8 mouse cellular contexts compared by ENCODE assay signal in genomic region chr15:52458782-52459181, GRCm38 (mm10).
DNase-seq lines count a peak whose midpoint lies in the region; ATAC-seq and TF ChIP-seq lines count a peak whose summit lies in the region.

No protein-coding gene starts in this region.

- H3K9ac ChIP-seq in embryonic facial prominence, embryonic 11.5 days (replicated peaks; ENCODE audit: low read length): no peak overlapping the region
- H3K9ac ChIP-seq in kidney, embryonic 16.5 days (replicated peaks; ENCODE audit: low read length): no peak overlapping the region
- no peak overlapping the region for H3K9ac ChIP-seq in liver, adult 2 months (ENCODE audit: low read depth, low read length)
- no peak overlapping the region for H3K9ac ChIP-seq in neural tube, embryonic 12.5 days

- ATAC-seq in embryonic facial prominence, embryonic 11.5 days (replicated peaks; ENCODE audit: insufficient number of reproducible peaks, low FRiP score, low TSS enrichment, low read depth): peak; percentile 82
- ATAC-seq in kidney, embryonic 16.5 days (ENCODE audit: low FRiP score, low TSS enrichment): peak; percentile 91
- ATAC-seq in neural tube, embryonic 12.5 days (ENCODE audit: low FRiP score, low read depth): peak; percentile 93

- no peak overlapping the region for H3K4me3 ChIP-seq in embryonic facial prominence, embryonic 11.5 days (ENCODE audit: low read depth, low read length)
- H3K4me3 ChIP-seq in kidney, embryonic 16.5 days (ENCODE audit: low read length): no peak overlapping the region
- H3K4me3 ChIP-seq in liver, adult 2 months (ENCODE audit: insufficient read depth, low read depth, low read length): no peak overlapping the region
- H3K4me3 ChIP-seq in neural tube, embryonic 12.5 days: no peak overlapping the region
- no peak overlapping the region for H3K4me3 ChIP-seq in testis, adult 2 months (ENCODE audit: control insufficient read depth, low read depth, low read length)

- no peak overlapping the region for H3K4me2 ChIP-seq in embryonic facial prominence, embryonic 11.5 days (ENCODE audit: low read depth, low read length)
- H3K4me2 ChIP-seq in kidney, embryonic 16.5 days (replicated peaks; ENCODE audit: low read depth, low read length): no peak overlapping the region
- H3K4me2 ChIP-seq in neural tube, embryonic 12.5 days (replicated peaks): 0 out of 2 replicates have a peak overlapping the region, but pooled peaks have one; percentile 22

- peak; percentile 93 for TF ChIP-seq CTCF in liver, adult 2 months (IDR thresholded peaks at IDR 0.05; ENCODE audit: low read depth, low read length)
- peak; percentile 84; the same call in 1 of the 2 replicates for TF ChIP-seq CTCF in testis, adult 2 months (IDR thresholded peaks at IDR 0.05; ENCODE audit: control insufficient read depth, insufficient read depth, insufficient replicate concordance, low read depth, low read length)

- H3K4me1 ChIP-seq in embryonic facial prominence, embryonic 11.5 days (ENCODE audit: control insufficient read depth, insufficient read depth, low read length): no peaks in the 10 kb centered on the region
- peaks cover 10% of the 10 kb centered on the region for H3K4me1 ChIP-seq in kidney, embryonic 16.5 days (ENCODE audit: insufficient read depth, low read length)
- no peaks in the 10 kb centered on the region for H3K4me1 ChIP-seq in liver, adult 2 months (ENCODE audit: control insufficient read depth, insufficient read depth, low read length)
- H3K4me1 ChIP-seq in neural tube, embryonic 12.5 days: 0 out of 2 replicates have a peak, but pooled peaks cover 3% of the 10 kb centered on the region
- no peaks in the 10 kb centered on the region for H3K4me1 ChIP-seq in testis, adult 2 months (ENCODE audit: control insufficient read depth, insufficient read depth, low read length)

- no peaks in the 10 kb centered on the region for H3K9me3 ChIP-seq in embryonic facial prominence, embryonic 11.5 days (replicated peaks; ENCODE audit: control insufficient read depth, low read length)
- H3K9me3 ChIP-seq in kidney, embryonic 16.5 days (ENCODE audit: low read length): no peaks in the 10 kb centered on the region
- H3K9me3 ChIP-seq in neural tube, embryonic 12.5 days: no peaks in the 10 kb centered on the region

- no peaks in the 10 kb centered on the region for H3K27me3 ChIP-seq in embryonic facial prominence, embryonic 11.5 days (ENCODE audit: control insufficient read depth, insufficient read depth, low read length)
- H3K27me3 ChIP-seq in kidney, embryonic 16.5 days (ENCODE audit: insufficient read depth, low read length): no peaks in the 10 kb centered on the region
- H3K27me3 ChIP-seq in liver, adult 2 months (ENCODE audit: control insufficient read depth, insufficient read depth, low read length): no peaks in the 10 kb centered on the region
- H3K27me3 ChIP-seq in neural tube, embryonic 12.5 days (replicated peaks): no peaks in the 10 kb centered on the region
- H3K27me3 ChIP-seq in testis, adult 2 months (ENCODE audit: control insufficient read depth, insufficient read depth, low read length): no peaks in the 10 kb centered on the region

- no peak overlapping the region for H3K27ac ChIP-seq in embryonic facial prominence, embryonic 11.5 days (replicated peaks; ENCODE audit: low read depth, low read length)
- no peak overlapping the region for H3K27ac ChIP-seq in kidney, embryonic 16.5 days (ENCODE audit: low read length)
- H3K27ac ChIP-seq in liver, adult 2 months (replicated peaks; ENCODE audit: insufficient read depth, low read depth, low read length): no peak overlapping the region
- H3K27ac ChIP-seq in neural tube, embryonic 12.5 days: no peak overlapping the region
- no peak overlapping the region for H3K27ac ChIP-seq in testis, adult 2 months (ENCODE audit: control insufficient read depth, insufficient read depth, low read depth, low read length)

- no peak for TF ChIP-seq POLR2A in liver, adult 2 months (IDR thresholded peaks at IDR 0.05; ENCODE audit: extremely low read depth, insufficient read depth, low read length)
- no peak for TF ChIP-seq POLR2A in testis, adult 2 months (IDR thresholded peaks at IDR 0.05; ENCODE audit: control insufficient read depth, low read depth, low read length)

- 0% methylated on average over 3 of the region's 3 CpGs for WGBS in embryonic facial prominence, embryonic 11.5 days
- 1% methylated on average over 3 of the region's 3 CpGs for WGBS in kidney, embryonic 16.5 days
- WGBS in liver, adult 2 months: 3% methylated on average over 3 of the region's 3 CpGs
- 2% methylated on average over 3 of the region's 3 CpGs for WGBS in neural tube, embryonic 12.5 days

- DNase-seq in 416B (ENCODE audit: low read depth): peak; percentile 64
- peak; percentile 84 for DNase-seq in adrenal gland, postnatal 14 days
- peak; percentile 92 for DNase-seq in embryonic facial prominence, embryonic 11.5 days (ENCODE audit: low spot score)
- DNase-seq in heart, adult 9 months (ENCODE audit: low spot score in 2 of 2): peak; percentile 5 to 30
- peak; percentile 72 for DNase-seq in liver, adult 2 months (ENCODE audit: extremely low read depth, low read depth, low spot score)

- no peaks in the 10 kb centered on the region for H3K79me2 ChIP-seq in liver, adult 2 months (ENCODE audit: control insufficient read depth, insufficient read depth, low read length)

- H3K36me3 ChIP-seq in embryonic facial prominence, embryonic 11.5 days (replicated peaks; ENCODE audit: control insufficient read depth, insufficient read depth, low read depth, low read length): no peaks in the 10 kb centered on the region
- no peaks in the 10 kb centered on the region for H3K36me3 ChIP-seq in kidney, embryonic 16.5 days (ENCODE audit: insufficient read depth, low read length)
- H3K36me3 ChIP-seq in liver, adult 2 months (ENCODE audit: control insufficient read depth, insufficient read depth, low read length): no peaks in the 10 kb centered on the region
- H3K36me3 ChIP-seq in neural tube, embryonic 12.5 days: no peaks in the 10 kb centered on the region
- H3K36me3 ChIP-seq in testis, adult 2 months (ENCODE audit: control insufficient read depth, insufficient read depth, low read length): no peaks in the 10 kb centered on the region

Comparison
In these comparisons a context has a peak if more than half of its experiments do, and no peak if none do; other contexts are left out.
1. DNase-seq: peak in every context shown above with its lines; median percentile 92 in embryonic facial prominence, embryonic 11.5 days; 84 in adrenal gland, postnatal 14 days; 72 in liver, adult 2 months; 64 in 416B; 18 in heart, adult 9 months.